Mouse (Mus musculus): ENCODE measurements around the gene Atp6v1g1.

- TF ChIP-seq CTCF (IDR thresholded peaks at IDR 0.05; ENCODE audit: insufficient read depth, low read depth, low read length) (no peak), POLR2A (IDR thresholded peaks at IDR 0.05; ENCODE audit: insufficient read depth, low read depth, low read length) (no peak)
Observed at GRCm38 (mm10) chr4:63562742-63563141, 18.2 kb downstream of the Atp6v1g1 start.

Data from olfactory bulb, adult 2 months (tissue).